Mouse (Mus musculus) skeletal muscle tissue, adult 2 months (tissue): Measurements from ENCODE around the gene Elk3.

Source experiments
- DNase-seq: peaks from one replicate; pipeline ENCODE4 v3.0.0-alpha.2; 2012; ENCODE audit warnings: low read depth, low spot score

Elk3 gene

GRCm38 (mm10) chr10:93242861-93243260 lies 68.1 kb downstream of the Elk3 start:
- DNase-seq = no peak

- DNase-seq = no peak
These were observed 68.7 kb downstream of the Elk3 start for GRCm38 (mm10) chr10:93242208-93242607.

GRCm38 (mm10) chr10:93239201-93239806 lies 71.6 kb downstream of the Elk3 start:
- no peak for DNase-seq

- no peak for DNase-seq
These were observed 76.2 kb downstream of the Elk3 start for GRCm38 (mm10) chr10:93234692-93235091.

GRCm38 (mm10) chr10:93233665-93234194 lies 77.2 kb downstream of the Elk3 start:
- no peak for DNase-seq

- no peak for DNase-seq
These were observed 79.0 kb downstream of the Elk3 start for GRCm38 (mm10) chr10:93231893-93232292.

GRCm38 (mm10) chr10:93231490-93231889 lies 79.4 kb downstream of the Elk3 start:
- DNase-seq = no peak

- no peak for DNase-seq
These were observed 82.4 kb downstream of the Elk3 start for GRCm38 (mm10) chr10:93228401-93229007.

- no peak for DNase-seq
These were observed 83.0 kb downstream of the Elk3 start for GRCm38 (mm10) chr10:93227921-93228320.

- no peak for DNase-seq
These were observed 85.2 kb downstream of the Elk3 start for GRCm38 (mm10) chr10:93225751-93226150.

- no peak for DNase-seq
These were observed 95.7 kb downstream of the Elk3 start for GRCm38 (mm10) chr10:93215051-93215763.

GRCm38 (mm10) chr10:93214251-93214650 lies 96.7 kb downstream of the Elk3 start:
- DNase-seq = no peak

- DNase-seq = no peak
These were observed 97.6 kb downstream of the Elk3 start for GRCm38 (mm10) chr10:93213339-93213738.

GRCm38 (mm10) chr10:93212699-93213098 lies 98.2 kb downstream of the Elk3 start:
- DNase-seq = no peak

GRCm38 (mm10) chr10:93207176-93207575 lies 103.8 kb downstream of the Elk3 start:
- DNase-seq = no peak

GRCm38 (mm10) chr10:93205287-93205956 lies 105.5 kb downstream of the Elk3 start:
- DNase-seq = no peak

- no peak for DNase-seq
These were observed 109.0 kb downstream of the Elk3 start for GRCm38 (mm10) chr10:93201846-93202458.

GRCm38 (mm10) chr10:93198958-93199357 lies 112.0 kb downstream of the Elk3 start:
- no peak for DNase-seq
